Mouse (Mus musculus) embryonic facial prominence, embryonic 10.5 days (tissue): ENCODE results near the gene Mdk. TPM values are rescaled to one million over a fixed set of nuclear protein-coding genes. Genes with fewer than 3 reads are reported as not detected.

Experiments
- DNase-seq: peaks from one replicate; pipeline ENCODE4 v3.0.0-alpha.2; 2017; ENCODE audit warnings: low spot score
- H3K27ac ChIP-seq: fragments of 300-500 bp; sonication (generic); replicated peaks from 2 replicates; pipeline ENCODE4 v1.5.1; 2016; ENCODE audit warnings: mild to moderate bottlenecking
- H3K27me3 ChIP-seq: fragments of 300-500 bp; sonication (generic); replicated peaks from 2 replicates; pipeline ENCODE4 v1.6.1; 2016; ENCODE audit warnings: low read depth, mild to moderate bottlenecking; ENCODE audit not compliant: poor library complexity, severe bottlenecking
- H3K36me3 ChIP-seq: fragments of 300-500 bp; sonication (generic); replicated peaks from 2 replicates; pipeline ENCODE4 v1.6.1; 2016; ENCODE audit warnings: mild to moderate bottlenecking, moderate library complexity
- H3K4me1 ChIP-seq: fragments of 300-500 bp; sonication (generic); 2 replicates; pipeline ENCODE4 v1.6.1; 2016
- H3K4me3 ChIP-seq: fragments of 300-500 bp; sonication (generic); 2 replicates; pipeline ENCODE4 v1.5.1; 2016; ENCODE audit warnings: mild to moderate bottlenecking, moderate library complexity
- H3K9me3 ChIP-seq: fragments of 300-500 bp; sonication (generic); 2 replicates; pipeline ENCODE4 v1.6.1; 2016; ENCODE audit warnings: mild to moderate bottlenecking
- WGBS: fragments of 180-500 bp; shearing (Covaris S2); methylation state at CpG from one replicate; pipeline ENCODE4 v1.1.7; 2016; 5-methylcytosine and 5-hydroxymethylcytosine counted together
- polyA plus RNA-seq: library from polyadenylated mRNA; unstranded; fragments of >200 nt; fragmentation: Nextera tagmentation; extraction: Ambion mirVana; gene quantifications from 2 replicates; pipeline ENCODE4 v1.2.1, GENCODE M21; 2016

Gene Mdk
- polyA plus RNA-seq, 1 experiment from 2014 or later: 2,212 TPM

DNA sequence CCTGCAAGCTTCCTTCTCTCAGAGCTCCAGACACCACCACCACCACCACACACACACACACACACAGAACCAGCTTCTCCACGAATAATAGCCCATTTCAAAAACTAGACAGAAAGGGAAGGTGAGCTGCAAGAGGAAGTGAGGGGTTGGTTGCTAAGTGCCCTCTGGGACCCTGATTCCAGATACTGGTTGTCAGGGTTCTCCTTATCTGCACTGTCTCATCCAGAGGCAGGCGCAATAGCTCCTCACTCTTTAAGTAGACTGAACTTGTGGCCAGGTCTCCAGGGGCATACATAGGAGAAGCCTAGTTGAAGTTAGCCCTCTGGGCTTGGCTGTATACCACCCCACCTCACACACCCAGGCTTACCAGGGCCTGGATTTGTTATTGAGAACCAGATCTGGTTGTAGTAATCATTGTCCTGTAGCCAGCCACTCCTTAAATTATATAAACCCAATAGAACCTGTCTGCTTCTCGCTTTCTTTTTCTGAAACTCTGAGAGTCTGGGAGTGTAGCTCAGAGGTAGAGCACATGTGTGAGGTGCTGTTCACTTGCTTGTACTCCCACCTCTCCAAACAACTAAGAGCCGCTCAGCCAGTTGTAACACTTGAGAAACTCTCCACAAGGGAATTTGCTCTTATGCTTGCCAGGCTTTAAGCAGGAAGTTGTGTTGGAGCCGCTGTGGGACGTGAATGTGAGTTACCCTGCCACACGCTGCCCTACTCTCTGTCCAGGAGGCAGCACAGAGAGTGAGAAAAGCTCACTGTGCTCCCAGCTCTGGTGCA, 18.6 kb downstream of the Mdk start:
- DNase-seq: no peak
- Histone ChIP-seq H3K4me3 (no peak overlapping the region), H3K27ac (no peak overlapping the region), H3K9me3 (no peaks in the 10 kb centered on the region), H3K27me3 (no peaks in the 10 kb centered on the region), H3K36me3 (peaks cover 99% of the 10 kb centered on the region), H3K4me1 (no peaks in the 10 kb centered on the region)
- WGBS: 84% methylated on average over 7 of the region's 7 CpGs

GRCm38 (mm10) chr2:91912616-91913015, 19.5 kb downstream of the Mdk start:
- Histone ChIP-seq H3K4me3 (no peak overlapping the region), H3K27ac (no peak overlapping the region), H3K27me3 (no peaks in the 10 kb centered on the region), H3K9me3 (no peaks in the 10 kb centered on the region), H3K4me1 (no peaks in the 10 kb centered on the region), H3K36me3 (peaks cover 95% of the 10 kb centered on the region)
- 87% methylated on average over 3 of the region's 3 CpGs for WGBS
- no peak for DNase-seq

GRCm38 (mm10) chr2:91906141-91906540, 26.0 kb downstream of the Mdk start:
- H3K27me3 ChIP-seq: no peaks in the 10 kb centered on the region
- DNase-seq: no peak
- peaks cover 73% of the 10 kb centered on the region for H3K36me3 ChIP-seq
- no peaks in the 10 kb centered on the region for H3K9me3 ChIP-seq
- H3K4me1 ChIP-seq: no peaks in the 10 kb centered on the region
- H3K27ac ChIP-seq: no peak overlapping the region
- no peak overlapping the region for H3K4me3 ChIP-seq
- WGBS: 90% methylated on average over 2 of the region's 2 CpGs

GRCm38 (mm10) chr2:91904618-91905307, 27.3 kb downstream of the Mdk start:
- Histone ChIP-seq H3K4me1 (no peaks in the 10 kb centered on the region), H3K4me3 (no peak overlapping the region), H3K36me3 (peaks cover 72% of the 10 kb centered on the region), H3K9me3 (no peaks in the 10 kb centered on the region), H3K27me3 (no peaks in the 10 kb centered on the region), H3K27ac (no peak overlapping the region)
- 85% methylated on average over 5 of the region's 5 CpGs for WGBS
- DNase-seq: no peak

GRCm38 (mm10) chr2:91903171-91903925, 28.7 kb downstream of the Mdk start:
- H3K9me3 ChIP-seq: no peaks in the 10 kb centered on the region
- WGBS: 86% methylated on average over 3 of the region's 3 CpGs
- H3K27ac ChIP-seq: no peak overlapping the region
- H3K4me3 ChIP-seq: no peak overlapping the region
- H3K4me1 ChIP-seq: no peaks in the 10 kb centered on the region
- H3K27me3 ChIP-seq: no peaks in the 10 kb centered on the region
- no peak for DNase-seq
- H3K36me3 ChIP-seq: peaks cover 68% of the 10 kb centered on the region

GRCm38 (mm10) chr2:91902336-91902735, 29.8 kb downstream of the Mdk start:
- Histone ChIP-seq H3K9me3 (no peaks in the 10 kb centered on the region), H3K27ac (no peak overlapping the region), H3K4me1 (no peaks in the 10 kb centered on the region), H3K36me3 (peaks cover 74% of the 10 kb centered on the region), H3K27me3 (no peaks in the 10 kb centered on the region), H3K4me3 (no peak overlapping the region)
- no peak for DNase-seq
- WGBS: 76% methylated on average over 5 of the region's 5 CpGs

GRCm38 (mm10) chr2:91900431-91900830, 31.7 kb downstream of the Mdk start:
- no peaks in the 10 kb centered on the region for H3K4me1 ChIP-seq
- peaks cover 71% of the 10 kb centered on the region for H3K36me3 ChIP-seq
- no peaks in the 10 kb centered on the region for H3K27me3 ChIP-seq
- no peak overlapping the region for H3K27ac ChIP-seq
- DNase-seq: no peak
- 93% methylated on average over 8 of the region's 8 CpGs for WGBS
- no peak overlapping the region for H3K4me3 ChIP-seq
- no peaks in the 10 kb centered on the region for H3K9me3 ChIP-seq

- WGBS: 91% methylated on average over 3 of the region's 3 CpGs
- peaks cover 70% of the 10 kb centered on the region for H3K36me3 ChIP-seq
- no peaks in the 10 kb centered on the region for H3K27me3 ChIP-seq
- H3K4me3 ChIP-seq: no peak overlapping the region
- no peak for DNase-seq
- no peaks in the 10 kb centered on the region for H3K4me1 ChIP-seq
- H3K9me3 ChIP-seq: no peaks in the 10 kb centered on the region
- no peak overlapping the region for H3K27ac ChIP-seq
Observed at GRCm38 (mm10) chr2:91899141-91899540, 33.0 kb downstream of the Mdk start.

- Histone ChIP-seq H3K27me3 (no peaks in the 10 kb centered on the region), H3K4me1 (no peaks in the 10 kb centered on the region), H3K36me3 (peaks cover 76% of the 10 kb centered on the region)
Observed at GRCm38 (mm10) chr2:91897968-91898367, 34.1 kb downstream of the Mdk start.

DNA sequence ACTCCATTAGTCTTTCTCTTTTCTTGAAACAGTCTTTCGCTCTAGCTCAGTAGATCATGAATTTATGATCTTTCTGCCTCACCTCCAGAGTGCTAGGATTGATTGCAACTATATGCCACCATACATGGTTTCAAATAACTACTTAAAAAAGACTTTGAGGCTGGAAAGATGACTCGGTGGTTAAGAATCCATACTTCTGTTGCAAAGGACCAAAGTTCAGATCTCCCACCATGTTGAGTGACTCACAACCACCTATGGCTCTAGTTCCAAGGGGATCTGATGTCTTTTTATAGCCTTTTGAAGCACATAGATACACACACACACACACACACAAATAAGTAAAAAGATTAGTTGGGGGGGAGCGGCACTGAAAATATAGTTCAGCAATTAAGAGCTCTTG, 36.7 kb downstream of the Mdk start:
- H3K4me3 ChIP-seq: no peak overlapping the region
- no peaks in the 10 kb centered on the region for H3K4me1 ChIP-seq
- peaks cover 58% of the 10 kb centered on the region for H3K36me3 ChIP-seq
- H3K9me3 ChIP-seq: no peaks in the 10 kb centered on the region
- no peaks in the 10 kb centered on the region for H3K27me3 ChIP-seq
- WGBS: 96% methylated on average over 3 of the region's 3 CpGs
- no peak for DNase-seq
- no peak overlapping the region for H3K27ac ChIP-seq

More at GRCm38 (mm10) chr2:91897968-91898367, 34.1 kb downstream of the Mdk start:
- Histone ChIP-seq H3K27ac (no peak overlapping the region), H3K4me3 (no peak overlapping the region), H3K9me3 (no peaks in the 10 kb centered on the region)
- no peak for DNase-seq

GRCm38 (mm10) chr2:91894716-91895115, 37.4 kb downstream of the Mdk start:
- Histone ChIP-seq H3K27me3 (no peaks in the 10 kb centered on the region), H3K4me3 (no peak overlapping the region), H3K36me3 (peaks cover 54% of the 10 kb centered on the region), H3K27ac (no peak overlapping the region), H3K9me3 (no peaks in the 10 kb centered on the region), H3K4me1 (no peaks in the 10 kb centered on the region)
- WGBS: 92% methylated on average over 3 of the region's 3 CpGs
- DNase-seq: no peak

GRCm38 (mm10) chr2:91884616-91885015, 47.5 kb downstream of the Mdk start:
- H3K36me3 ChIP-seq: peaks cover 39% of the 10 kb centered on the region
- no peak overlapping the region for H3K27ac ChIP-seq
- no peak for DNase-seq
- H3K27me3 ChIP-seq: no peaks in the 10 kb centered on the region
- H3K4me1 ChIP-seq: no peaks in the 10 kb centered on the region
- no peak overlapping the region for H3K4me3 ChIP-seq
- no peaks in the 10 kb centered on the region for H3K9me3 ChIP-seq
- WGBS: 83% methylated on average over 4 of the region's 4 CpGs
